Mouse (Mus musculus): ENCODE results near the gene Hlf.

- TF ChIP-seq CTCF (IDR thresholded peaks at IDR 0.05; ENCODE audit: insufficient read depth, low read depth, low read length) (no peak), POLR2A (IDR thresholded peaks at IDR 0.05; ENCODE audit: insufficient read depth, low read depth, low read length) (no peak)
Observed at GRCm38 (mm10) chr11:90398850-90399249, 8.2 kb upstream of the Hlf start.

All from olfactory bulb, adult 2 months (tissue).